Mouse (Mus musculus): ENCODE data around the gene Mta1. TPM values are rescaled to one million over a fixed set of nuclear protein-coding genes. Genes with fewer than 3 reads are reported as not detected.

The Mta1 gene
- total and polyA plus RNA-seq, 2 experiments from 2014 or later, result 13.6 to 59.3 TPM

DNA sequence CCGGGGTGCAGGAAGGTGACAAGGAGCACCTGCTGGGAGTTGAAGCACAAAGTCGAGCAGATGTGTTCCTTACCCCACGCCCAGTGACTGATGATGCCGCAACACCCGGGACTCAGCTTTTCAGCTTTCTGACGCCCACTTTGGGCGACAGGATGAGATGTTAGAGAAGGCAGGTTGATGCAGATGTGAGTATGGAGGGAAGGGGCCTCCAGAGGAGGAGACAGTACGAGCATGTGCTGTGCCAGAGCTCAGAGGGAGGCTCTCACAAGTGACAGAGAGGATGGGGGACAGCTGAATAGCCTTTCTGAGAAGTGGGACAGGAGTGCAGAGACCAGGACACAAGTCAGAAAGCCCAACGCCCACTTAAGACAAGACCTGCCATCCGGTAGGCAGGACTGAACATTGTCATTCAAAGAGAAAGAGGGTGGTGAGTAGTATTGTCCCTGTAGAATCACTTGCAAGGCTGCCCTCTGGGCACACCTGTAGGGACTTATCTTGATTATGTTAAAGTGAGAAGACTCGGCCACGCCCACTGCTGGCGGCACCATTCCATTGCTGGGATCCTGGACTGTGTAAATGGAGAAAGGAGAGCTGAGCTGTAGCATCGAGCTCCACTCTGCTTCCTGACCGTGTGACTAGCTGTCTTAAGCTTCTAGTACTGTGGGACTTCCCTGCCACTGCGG, 16.9 kb downstream of the Mta1 start:
- DNase-seq (no peak), ATAC-seq (no peak)
- H3K9ac ChIP-seq, result no peak overlapping the region
- WGBS, result 86% methylated on average over 16 of the region's 16 CpGs
- H3K4me2 ChIP-seq (ENCODE audit: low read depth), result no peak overlapping the region
- no peak overlapping the region for H3K4me3 ChIP-seq (ENCODE audit: low read depth, low read length)
- no peaks in the 10 kb centered on the region for H3K4me1 ChIP-seq (ENCODE audit: insufficient read depth)
- H3K9me3 ChIP-seq (ENCODE audit: low read length), result no peaks in the 10 kb centered on the region
- H3K27me3 ChIP-seq (ENCODE audit: insufficient read depth, low read length), result no peaks in the 10 kb centered on the region
- H3K27ac ChIP-seq (ENCODE audit: low read depth, low read length), result no peak overlapping the region
- H3K36me3 ChIP-seq (ENCODE audit: insufficient read depth), result peaks cover 58% of the 10 kb centered on the region
- TF ChIP-seq CTCF (IDR thresholded peaks at IDR 0.05; ENCODE audit: low read depth), result no peak

DNA sequence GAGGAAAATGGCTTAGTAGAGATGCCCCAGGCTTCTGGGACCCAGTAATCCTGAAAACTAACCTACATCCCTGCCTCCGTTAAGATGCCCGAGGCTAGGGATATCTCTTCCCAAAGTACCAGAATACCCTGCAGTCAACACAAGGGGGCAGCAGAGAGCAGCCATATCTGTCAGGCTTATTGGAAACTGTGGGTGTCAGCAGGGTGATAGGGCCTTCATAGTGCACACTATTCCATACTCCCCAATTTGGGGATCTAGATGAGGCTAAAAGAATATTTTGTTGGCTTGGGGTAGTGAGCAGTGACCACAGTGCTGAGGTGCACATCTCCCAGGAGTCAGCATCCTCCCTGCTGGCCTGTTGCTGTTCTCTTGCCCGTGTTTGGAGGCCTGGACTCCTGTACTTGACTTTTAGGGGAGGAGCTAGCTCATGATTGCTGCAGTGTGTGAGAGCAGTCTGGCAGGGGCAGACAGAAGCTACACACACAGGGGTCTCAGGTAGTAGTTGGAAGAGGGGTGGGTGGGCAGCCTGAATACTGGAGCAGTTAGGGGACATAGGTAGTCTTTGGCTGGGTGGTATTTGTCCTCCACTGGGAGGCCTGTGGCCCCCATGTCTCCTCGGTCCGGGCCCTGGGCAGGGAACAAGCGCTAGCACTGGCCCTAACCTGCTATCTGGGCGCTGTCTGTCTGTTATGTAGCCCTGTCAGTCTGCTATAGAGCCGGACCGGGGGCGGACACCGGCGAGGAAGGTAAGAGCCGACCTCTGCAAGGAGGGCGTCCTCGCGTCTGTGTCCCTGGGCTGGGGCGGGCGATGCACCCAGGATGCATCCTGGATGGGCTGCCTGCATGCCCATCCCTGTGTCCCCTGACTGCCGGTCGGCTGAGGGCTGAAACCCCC, 21.7 kb downstream of the Mta1 start:
- peaks cover 79% of the 10 kb centered on the region for H3K36me3 ChIP-seq (ENCODE audit: insufficient read depth)
- no peak overlapping the region for H3K4me3 ChIP-seq (ENCODE audit: low read depth, low read length)
- TF ChIP-seq CTCF (IDR thresholded peaks at IDR 0.05; ENCODE audit: low read depth), result peak; percentile 98
- no peak overlapping the region for H3K4me2 ChIP-seq (ENCODE audit: low read depth)
- no peaks in the 10 kb centered on the region for H3K27me3 ChIP-seq (ENCODE audit: insufficient read depth, low read length)
- 86% methylated on average over 20 of the region's 20 CpGs for WGBS
- peak; percentile 90 for ATAC-seq
- DNase-seq, result peak; percentile 89
- H3K4me1 ChIP-seq (ENCODE audit: insufficient read depth), result no peaks in the 10 kb centered on the region
- no peak overlapping the region for H3K27ac ChIP-seq (ENCODE audit: low read depth, low read length)
- no peaks in the 10 kb centered on the region for H3K9me3 ChIP-seq (ENCODE audit: low read length)
- no peak overlapping the region for H3K9ac ChIP-seq

DNA sequence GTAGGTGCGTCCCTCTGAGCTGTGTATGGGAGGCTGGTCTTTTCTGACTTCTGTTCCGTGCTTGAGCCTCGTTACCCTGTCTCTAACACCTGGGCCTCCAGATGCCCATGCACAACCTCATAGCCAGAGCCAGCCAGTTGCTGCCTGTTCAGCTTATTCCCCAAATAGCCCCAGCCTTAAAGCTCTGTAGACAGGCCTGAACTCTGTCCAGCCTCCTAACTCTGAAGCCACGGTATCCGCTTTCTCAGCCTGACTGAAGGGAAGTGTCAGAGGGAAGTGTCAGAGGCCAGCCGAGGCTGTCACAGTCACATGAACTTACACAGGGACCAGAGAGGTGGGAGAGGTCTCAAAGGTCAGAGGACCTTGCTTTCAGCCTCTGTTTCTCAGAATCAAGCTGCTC, 26.6 kb downstream of the Mta1 start:
- TF ChIP-seq CTCF (IDR thresholded peaks at IDR 0.05; ENCODE audit: low read depth), result no peak
- H3K4me3 ChIP-seq (ENCODE audit: low read depth, low read length), result no peak overlapping the region
- H3K36me3 ChIP-seq (ENCODE audit: insufficient read depth), result peaks cover 90% of the 10 kb centered on the region
- H3K9ac ChIP-seq, result no peak overlapping the region
- H3K4me2 ChIP-seq (ENCODE audit: low read depth), result no peak overlapping the region
- DNase-seq (no peak), ATAC-seq (no peak)
- WGBS, result 90% methylated on average over 6 of the region's 6 CpGs
- no peaks in the 10 kb centered on the region for H3K27me3 ChIP-seq (ENCODE audit: insufficient read depth, low read length)
- H3K9me3 ChIP-seq (ENCODE audit: low read length), result no peaks in the 10 kb centered on the region
- no peaks in the 10 kb centered on the region for H3K4me1 ChIP-seq (ENCODE audit: insufficient read depth)
- no peak overlapping the region for H3K27ac ChIP-seq (ENCODE audit: low read depth, low read length)

DNA sequence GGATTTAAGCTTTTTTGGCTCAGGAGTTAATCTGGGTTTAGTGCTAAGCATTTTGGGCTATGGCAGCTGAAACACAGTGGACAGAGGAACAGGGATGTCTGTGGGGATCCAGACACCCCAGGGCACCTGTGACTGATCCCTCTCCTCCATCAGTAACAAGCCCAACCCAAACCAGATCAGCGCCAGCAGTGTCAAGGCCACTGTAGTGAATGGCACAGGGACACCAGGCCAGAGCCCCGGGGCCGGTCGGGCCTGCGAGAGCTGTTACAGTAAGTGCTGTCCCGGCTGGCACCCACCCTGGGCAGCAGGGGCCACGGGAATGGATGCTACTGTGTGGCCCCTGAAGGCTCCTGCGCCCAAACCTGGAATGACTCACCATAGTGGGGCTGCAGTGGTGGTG, 32.7 kb downstream of the Mta1 start:
- no peak overlapping the region for H3K27ac ChIP-seq (ENCODE audit: low read depth, low read length)
- no peak overlapping the region for H3K4me3 ChIP-seq (ENCODE audit: low read depth, low read length)
- DNase-seq, result no peak
- no peak for TF ChIP-seq CTCF (IDR thresholded peaks at IDR 0.05; ENCODE audit: low read depth)
- no peaks in the 10 kb centered on the region for H3K9me3 ChIP-seq (ENCODE audit: low read length)
- no peak overlapping the region for H3K9ac ChIP-seq
- H3K36me3 ChIP-seq (ENCODE audit: insufficient read depth), result peaks cover 97% of the 10 kb centered on the region
- H3K4me1 ChIP-seq (ENCODE audit: insufficient read depth), result no peaks in the 10 kb centered on the region
- 92% methylated on average over 8 of the region's 8 CpGs for WGBS
- no peak overlapping the region for H3K4me2 ChIP-seq (ENCODE audit: low read depth)
- ATAC-seq, result no peak
- no peaks in the 10 kb centered on the region for H3K27me3 ChIP-seq (ENCODE audit: insufficient read depth, low read length)

DNA sequence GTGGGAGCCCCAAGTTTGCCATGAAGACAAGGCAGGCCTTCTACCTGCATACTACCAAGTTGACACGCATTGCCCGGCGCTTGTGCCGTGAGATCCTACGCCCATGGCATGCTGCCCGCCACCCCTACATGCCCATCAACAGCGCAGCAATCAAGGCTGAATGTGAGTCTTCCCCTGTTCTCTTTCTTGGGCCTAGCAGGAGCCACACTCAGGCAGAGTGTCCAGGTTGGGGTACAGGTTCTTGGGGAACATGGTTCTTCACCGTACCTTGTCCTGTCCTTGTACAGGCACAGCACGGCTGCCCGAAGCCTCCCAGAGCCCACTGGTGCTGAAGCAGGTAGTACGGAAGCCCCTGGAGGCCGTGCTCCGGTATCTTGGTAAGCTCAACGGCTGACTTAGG, 33.5 kb downstream of the Mta1 start:
- H3K4me2 ChIP-seq (ENCODE audit: low read depth), result no peak overlapping the region
- peaks cover 97% of the 10 kb centered on the region for H3K36me3 ChIP-seq (ENCODE audit: insufficient read depth)
- H3K9me3 ChIP-seq (ENCODE audit: low read length), result no peaks in the 10 kb centered on the region
- H3K4me3 ChIP-seq (ENCODE audit: low read depth, low read length), result no peak overlapping the region
- no peak overlapping the region for H3K27ac ChIP-seq (ENCODE audit: low read depth, low read length)
- ATAC-seq (no peak), DNase-seq (no peak)
- H3K4me1 ChIP-seq (ENCODE audit: insufficient read depth), result no peaks in the 10 kb centered on the region
- no peak for TF ChIP-seq CTCF (IDR thresholded peaks at IDR 0.05; ENCODE audit: low read depth)
- no peaks in the 10 kb centered on the region for H3K27me3 ChIP-seq (ENCODE audit: insufficient read depth, low read length)
- H3K9ac ChIP-seq, result no peak overlapping the region
- 97% methylated on average over 14 of the region's 14 CpGs for WGBS

DNA sequence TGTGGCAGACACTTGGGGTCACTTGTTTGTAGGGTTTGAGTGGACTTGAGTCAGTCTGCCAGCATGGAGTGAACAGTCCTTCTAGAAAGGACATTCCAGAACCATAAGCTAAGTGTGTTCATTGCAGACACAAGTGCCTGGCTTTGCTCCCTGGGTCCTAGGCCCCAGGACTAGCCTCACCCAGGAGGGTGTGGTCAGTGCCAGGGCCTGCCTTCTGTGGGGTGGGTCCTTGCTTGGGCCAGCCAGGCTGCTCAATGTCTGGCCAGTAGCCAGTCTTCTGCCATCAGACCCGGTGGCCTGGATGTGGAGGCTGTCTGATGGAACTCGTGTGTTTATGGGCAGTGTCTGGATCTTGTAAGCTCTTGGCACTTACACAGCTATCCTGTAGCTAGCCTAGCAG, 34.5 kb downstream of the Mta1 start:
- peaks cover 94% of the 10 kb centered on the region for H3K36me3 ChIP-seq (ENCODE audit: insufficient read depth)
- H3K9ac ChIP-seq, result no peak overlapping the region
- H3K27ac ChIP-seq (ENCODE audit: low read depth, low read length), result no peak overlapping the region
- DNase-seq, result no peak
- no peaks in the 10 kb centered on the region for H3K27me3 ChIP-seq (ENCODE audit: insufficient read depth, low read length)
- no peak overlapping the region for H3K4me2 ChIP-seq (ENCODE audit: low read depth)
- no peaks in the 10 kb centered on the region for H3K4me1 ChIP-seq (ENCODE audit: insufficient read depth)
- ATAC-seq, result peak; percentile 18; the same call in 1 of the 2 replicates
- H3K9me3 ChIP-seq (ENCODE audit: low read length), result no peaks in the 10 kb centered on the region
- no peak for TF ChIP-seq CTCF (IDR thresholded peaks at IDR 0.05; ENCODE audit: low read depth)
- WGBS, result 37% methylated on average over 2 of the region's 2 CpGs
- no peak overlapping the region for H3K4me3 ChIP-seq (ENCODE audit: low read depth, low read length)

DNA sequence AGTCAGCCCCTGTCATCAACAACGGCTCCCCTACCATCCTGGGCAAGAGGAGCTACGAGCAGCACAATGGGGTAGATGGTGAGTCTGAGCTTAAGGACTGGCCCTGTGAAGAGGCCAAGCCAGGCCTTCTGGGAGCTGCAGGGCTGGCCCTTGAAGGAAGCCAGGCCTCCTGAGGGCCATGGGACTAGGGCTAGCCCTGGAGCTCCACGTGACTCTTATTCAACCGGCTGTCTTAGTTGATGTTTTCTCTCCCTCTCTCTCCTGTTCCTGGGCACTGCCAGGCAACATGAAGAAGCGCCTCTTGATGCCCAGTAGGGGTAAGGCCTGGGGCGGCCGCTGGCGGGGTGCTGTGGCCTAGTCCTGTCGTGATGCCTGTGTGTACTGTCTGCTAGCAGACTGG, 35.2 kb downstream of the Mta1 start:
- TF ChIP-seq CTCF (IDR thresholded peaks at IDR 0.05; ENCODE audit: low read depth), result no peak
- no peak for ATAC-seq
- Histone ChIP-seq H3K4me3 (ENCODE audit: low read depth, low read length) (no peak overlapping the region), H3K9me3 (ENCODE audit: low read length) (no peaks in the 10 kb centered on the region), H3K9ac (no peak overlapping the region), H3K27ac (ENCODE audit: low read depth, low read length) (no peak overlapping the region), H3K36me3 (ENCODE audit: insufficient read depth) (peaks cover 91% of the 10 kb centered on the region), H3K4me1 (ENCODE audit: insufficient read depth) (no peaks in the 10 kb centered on the region), H3K27me3 (ENCODE audit: insufficient read depth, low read length) (no peaks in the 10 kb centered on the region), H3K4me2 (ENCODE audit: low read depth) (no peak overlapping the region)
- 88% methylated on average over 9 of the region's 9 CpGs for WGBS
- no peak for DNase-seq
